Mouse (Mus musculus) left cerebral cortex, postnatal 25 days (tissue): ENCODE measurements around the gene Sfta2. TPM values are rescaled to one million over a fixed set of nuclear protein-coding genes. Genes with fewer than 3 reads are reported as not detected.

Experiments
- total RNA-seq, 2 experiments: library from RNA; stranded (reverse); gene quantifications; 2 replicates each; pipeline ENCODE4 v1.2.3; 2021

The Sfta2 gene
- total RNA-seq, 2 experiments from 2014 or later: not detected

Other genes with a start within 250 kb of the Sfta2 start
- gene H2-Q4, start 221.9 kb upstream of the Sfta2 start, total RNA-seq: 1 to 10 TPM; 1.4 to 1.9 TPM
- gene H2-Q6, start 176.7 kb upstream of the Sfta2 start, total RNA-seq: under 1 TPM in 1 of 2 experiments, not detected in 1; 0.34 TPM
- gene H2-Q7, start 162.4 kb upstream of the Sfta2 start, total RNA-seq: under 1 TPM; 0.30 to 0.34 TPM
- under 1 TPM; 0.09 to 0.39 TPM for gene H2-Q10, start 131.5 kb upstream of the Sfta2 start, total RNA-seq
- gene Pou5f1, start 95.5 kb upstream of the Sfta2 start, total RNA-seq: not detected
- 10 to 100 TPM in 1 of 2 experiments, 1 to 10 TPM in 1; 9.5 to 10.3 TPM for gene Tcf19, start 84.7 kb upstream of the Sfta2 start, total RNA-seq
- 10 to 100 TPM; 10.0 to 11.9 TPM for gene Cchcr1, start 84.4 kb upstream of the Sfta2 start, total RNA-seq
- gene Psors1c2, start 68.3 kb upstream of the Sfta2 start, total RNA-seq: under 1 TPM; 0.60 to 0.82 TPM
- 1 to 10 TPM; 1.1 to 1.3 TPM for gene Cdsn, start 49.4 kb upstream of the Sfta2 start, total RNA-seq
- gene 2300002M23Rik, start 34.1 kb upstream of the Sfta2 start, total RNA-seq: not detected
- gene Gm9573, start 25.1 kb downstream of the Sfta2 start, total RNA-seq: not detected
- not detected for gene Mucl3, start 42.1 kb downstream of the Sfta2 start, total RNA-seq
- gene Vars2, start 66.0 kb downstream of the Sfta2 start, total RNA-seq: 10 to 100 TPM; 31.1 to 32.6 TPM
- 10 to 100 TPM; 27.7 to 28.9 TPM for gene Gtf2h4, start 72.2 kb downstream of the Sfta2 start, total RNA-seq
- 10 to 100 TPM; 51.9 to 55.4 TPM for gene Ddr1, start 103.1 kb downstream of the Sfta2 start, total RNA-seq
- 10 to 100 TPM; 11.2 to 12.5 TPM for gene Ier3, start 220.1 kb downstream of the Sfta2 start, total RNA-seq
- 100 to 1,000 TPM; 120 to 137 TPM for gene Flot1, start 221.7 kb downstream of the Sfta2 start, total RNA-seq
- gene Tubb5, start 236.8 kb downstream of the Sfta2 start, total RNA-seq: 100 to 1,000 TPM; 492 to 522 TPM
- gene Mdc1, start 240.0 kb downstream of the Sfta2 start, total RNA-seq: 10 to 100 TPM in 1 of 2 experiments, 1 to 10 TPM in 1; 9.7 to 12.0 TPM